Mouse (Mus musculus) ES-E14 (cell line): Measurements from ENCODE around the gene Olfr1156.

ENCODE experiments used
- CHD2 ChIP-seq: IDR thresholded peaks from 2 replicates; pipeline ENCODE4 v1.6.1; 2014; ENCODE audit warnings: mild to moderate bottlenecking, low read depth, low read length, inconsistent platforms
- MAFK ChIP-seq: IDR thresholded peaks from 2 replicates; pipeline ENCODE4 v1.6.1; 2014; ENCODE audit warnings: mild to moderate bottlenecking, low read depth, low read length, inconsistent platforms; ENCODE audit not compliant: insufficient read depth
- ZNF384 ChIP-seq: IDR thresholded peaks from 2 replicates; pipeline ENCODE4 v1.6.1; 2012; ENCODE audit warnings: low read depth, low read length, inconsistent platforms

DNA sequence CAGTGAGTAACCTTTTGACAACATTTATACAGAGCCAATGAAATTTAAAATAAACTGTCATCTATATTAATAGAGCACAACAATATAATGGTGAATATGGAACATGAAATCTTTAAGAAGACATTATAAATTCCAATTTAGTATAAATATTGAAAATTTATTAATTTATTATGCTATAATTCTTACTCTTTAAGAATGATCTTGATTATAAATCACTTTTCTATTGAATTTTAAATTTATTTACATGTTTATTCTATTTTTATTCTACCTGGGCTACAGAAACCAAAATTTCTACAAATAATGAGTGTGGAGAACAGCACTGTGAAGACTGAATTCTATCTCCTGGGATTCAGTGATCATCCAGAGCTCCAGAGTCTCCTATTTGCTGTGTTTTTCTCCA, 36.9 kb upstream of the Olfr1156 start, which contains the start of gene Olfr1158:
- TF ChIP-seq ZNF384 (no peak), CHD2 (no peak), MAFK (no peak)
